Mouse (Mus musculus) T-cell, adult 2 months (primary cell): ENCODE measurements around the gene Henmt1.

Source experiments
- DNase-seq: peaks from one replicate; pipeline ENCODE4 v3.0.0; 2022; ENCODE audit warnings: low spot score

The Henmt1 gene

GRCm38 (mm10) chr3:108939573-108939972, at the start of gene Henmt1:
Gene Henmt1 (plus strand): TSS chr3:108939873.
- no peak for DNase-seq

DNA sequence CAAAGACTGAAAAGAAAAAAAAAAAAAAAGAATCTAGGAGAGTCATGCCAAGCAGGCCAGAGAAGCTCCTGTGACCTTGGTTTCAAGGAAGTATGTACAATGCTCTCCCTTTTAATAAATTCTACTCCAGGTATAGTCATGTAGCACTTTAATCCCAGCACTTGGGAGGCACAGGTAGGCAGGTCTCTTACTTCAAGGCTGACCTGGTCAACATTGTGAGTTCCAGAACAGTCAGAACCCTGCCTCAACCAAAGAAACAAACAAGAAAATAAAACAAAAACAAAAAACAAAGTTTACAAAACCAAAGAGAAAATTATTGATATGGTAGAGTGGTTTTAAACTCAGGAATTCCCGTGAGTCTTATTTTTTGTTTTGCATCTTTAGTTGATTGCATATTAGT, 49.8 kb upstream of the Henmt1 start, which contains the start of gene Fndc7:
Fndc7 (minus strand) TSS at position 101 of the 400 bp plus-strand sequence.
- DNase-seq, result no peak

DNA sequence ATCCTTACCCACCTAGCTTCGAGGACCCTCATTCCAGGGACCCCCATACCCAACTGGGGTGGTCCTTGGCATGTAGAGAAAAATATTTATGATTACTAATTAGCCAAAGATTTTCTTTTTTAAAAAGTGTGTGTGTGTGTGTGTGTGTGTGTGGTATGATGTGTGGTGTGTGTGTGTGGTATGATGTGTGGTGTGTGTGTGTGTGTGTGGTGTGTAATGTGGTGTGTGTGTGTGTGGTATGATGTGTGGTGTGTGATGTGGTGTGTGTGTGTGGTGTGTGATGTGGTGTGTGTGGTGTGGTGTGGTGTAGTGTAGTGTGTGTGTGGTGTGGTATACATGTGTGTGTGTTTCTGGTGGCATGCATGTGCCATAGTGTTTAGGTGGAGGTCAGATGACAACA, 47.6 kb upstream of the Henmt1 start:
- DNase-seq, result no peak

GRCm38 (mm10) chr3:108892914-108893313, 46.8 kb upstream of the Henmt1 start:
- no peak for DNase-seq

DNA sequence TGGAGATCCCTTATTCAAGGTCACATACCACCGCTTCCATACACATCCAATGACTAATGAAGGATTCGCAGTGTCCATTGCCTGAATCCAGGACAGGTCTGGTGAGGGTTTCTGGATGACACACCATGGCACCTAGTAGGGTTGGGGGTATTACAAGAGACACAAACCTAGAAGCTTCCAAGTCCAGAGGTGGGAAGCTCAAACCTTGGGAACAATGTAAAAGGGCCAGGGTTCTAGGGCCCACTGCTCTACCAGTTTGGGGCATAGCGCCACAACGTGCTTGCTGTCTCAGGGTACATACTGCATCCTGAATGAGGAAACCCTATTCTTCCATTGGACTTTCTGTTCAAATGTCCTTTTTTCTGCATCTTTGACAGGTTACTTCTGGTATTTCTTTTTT, 41.0 kb upstream of the Henmt1 start:
- DNase-seq, result no peak

DNA sequence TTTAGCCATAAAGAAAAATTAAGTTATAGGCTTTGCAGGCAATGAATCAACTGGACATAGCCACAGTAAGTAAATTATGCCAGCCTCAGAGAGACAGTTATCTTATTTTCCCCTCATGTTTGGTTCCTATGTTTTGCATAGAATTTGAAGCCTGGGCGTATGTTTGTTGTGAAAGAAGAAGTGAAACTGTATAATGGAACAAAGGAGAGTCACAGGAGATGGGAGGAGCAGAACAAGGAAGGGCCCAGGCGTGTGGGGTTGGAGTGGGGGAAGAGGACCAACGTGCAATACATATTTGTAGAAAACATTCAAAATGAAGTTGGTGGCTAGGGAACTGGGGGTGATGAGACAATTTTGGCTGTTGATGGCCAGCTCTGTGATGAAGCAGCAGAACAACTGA, 39.5 kb upstream of the Henmt1 start:
- DNase-seq, result peak; percentile 15

DNA sequence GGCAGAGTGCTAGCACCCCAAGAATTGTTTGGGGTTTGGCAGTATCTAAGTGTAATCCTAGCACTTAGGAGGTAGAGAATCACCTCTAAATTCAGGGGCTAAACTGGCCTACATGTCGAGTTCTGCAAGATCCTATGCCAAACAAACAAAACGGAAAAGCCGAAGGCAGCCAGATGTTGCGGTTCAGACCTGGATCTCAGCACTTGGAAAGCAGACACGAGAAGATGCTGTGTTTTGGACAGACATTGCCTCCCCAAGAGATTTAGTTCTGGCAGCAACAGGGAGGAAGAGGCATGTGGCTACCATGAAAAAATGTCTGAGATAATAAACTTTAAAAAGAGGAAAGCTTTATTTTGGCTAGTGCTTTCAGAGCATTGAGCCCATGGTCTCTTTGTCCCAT, 39.0 kb upstream of the Henmt1 start:
- no peak for DNase-seq

DNA sequence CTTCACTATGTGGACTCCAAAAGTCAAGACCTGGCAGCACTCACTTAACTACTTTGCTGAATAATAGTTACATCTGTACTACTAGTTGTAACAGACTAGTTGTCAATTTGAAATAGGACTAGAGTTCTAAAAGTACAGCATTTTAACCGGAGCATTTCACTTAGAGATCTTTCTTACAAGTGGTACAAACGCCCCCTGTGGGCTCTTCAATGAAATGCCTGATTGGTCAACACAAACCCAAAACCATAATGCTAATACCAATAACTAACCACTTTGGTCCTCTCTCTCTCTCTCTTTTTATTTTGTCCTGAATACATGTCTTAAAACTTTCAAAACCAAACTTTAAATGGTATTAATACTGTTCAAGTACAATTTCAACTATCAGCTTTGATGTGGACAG, 37.6 kb upstream of the Henmt1 start:
- no peak for DNase-seq

- no peak for DNase-seq
These were observed 36.7 kb upstream of the Henmt1 start for GRCm38 (mm10) chr3:108902934-108903333.

DNA sequence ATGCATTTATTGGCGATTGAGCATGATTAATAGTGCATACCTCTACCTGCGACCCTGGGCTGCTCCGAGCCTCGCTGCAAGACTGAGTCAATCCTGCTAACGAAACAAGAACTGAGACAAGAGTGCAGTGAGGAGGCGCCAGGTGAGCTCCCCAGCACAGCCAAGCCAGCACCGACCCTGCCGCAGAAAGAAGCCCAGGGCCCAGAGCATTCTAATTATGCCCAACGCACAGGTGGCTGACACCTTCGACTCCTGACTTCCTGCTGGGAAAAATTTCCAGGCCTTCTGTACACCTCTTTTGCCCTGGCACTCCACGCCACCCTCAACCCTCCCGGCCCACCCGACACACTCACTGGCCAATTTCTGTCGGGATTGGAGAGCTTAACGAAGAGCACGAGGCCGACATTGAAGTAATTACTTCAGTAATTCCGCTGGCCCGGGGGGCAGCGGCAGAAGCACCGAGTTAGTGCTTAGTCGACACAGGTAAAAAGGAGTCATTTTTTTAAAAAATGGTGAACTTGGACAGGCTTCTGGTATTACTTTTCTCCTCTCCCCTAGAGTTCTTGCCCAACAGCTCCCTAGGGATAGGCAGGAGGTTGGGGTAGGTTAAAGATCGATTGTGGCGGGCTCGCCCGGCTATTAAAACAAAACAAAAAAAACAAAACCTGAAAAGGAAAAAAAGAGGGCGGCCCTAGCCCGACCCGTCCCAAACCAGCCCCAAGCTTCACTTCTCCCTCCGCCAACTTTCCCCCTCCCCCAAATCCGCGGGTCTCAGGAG, 29.2 kb upstream of the Henmt1 start:
- no peak for DNase-seq

DNA sequence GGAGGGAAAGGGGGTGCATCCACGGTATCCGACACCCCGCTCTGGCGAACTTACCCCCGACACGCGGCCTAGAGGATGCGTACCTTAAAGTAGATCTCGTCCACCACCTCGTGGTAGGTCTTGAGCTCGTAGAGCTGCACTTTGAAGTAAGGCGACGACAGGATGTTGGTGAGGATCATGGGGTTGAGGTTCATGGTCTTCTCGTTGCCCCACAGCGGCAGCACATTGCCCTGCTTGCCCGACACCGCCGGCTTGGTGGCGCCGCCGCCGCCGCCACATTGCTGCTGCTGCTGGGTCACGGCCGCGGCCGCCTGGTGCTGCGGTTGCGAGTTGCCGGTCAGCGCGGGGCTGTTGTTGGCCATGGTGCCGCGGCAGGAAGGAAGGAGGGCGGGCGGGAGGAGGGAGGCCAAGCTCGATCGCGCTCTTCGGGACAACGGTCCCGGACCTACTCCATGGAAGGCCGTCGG, 28.6 kb upstream of the Henmt1 start:
- peak; percentile 91 for DNase-seq

DNA sequence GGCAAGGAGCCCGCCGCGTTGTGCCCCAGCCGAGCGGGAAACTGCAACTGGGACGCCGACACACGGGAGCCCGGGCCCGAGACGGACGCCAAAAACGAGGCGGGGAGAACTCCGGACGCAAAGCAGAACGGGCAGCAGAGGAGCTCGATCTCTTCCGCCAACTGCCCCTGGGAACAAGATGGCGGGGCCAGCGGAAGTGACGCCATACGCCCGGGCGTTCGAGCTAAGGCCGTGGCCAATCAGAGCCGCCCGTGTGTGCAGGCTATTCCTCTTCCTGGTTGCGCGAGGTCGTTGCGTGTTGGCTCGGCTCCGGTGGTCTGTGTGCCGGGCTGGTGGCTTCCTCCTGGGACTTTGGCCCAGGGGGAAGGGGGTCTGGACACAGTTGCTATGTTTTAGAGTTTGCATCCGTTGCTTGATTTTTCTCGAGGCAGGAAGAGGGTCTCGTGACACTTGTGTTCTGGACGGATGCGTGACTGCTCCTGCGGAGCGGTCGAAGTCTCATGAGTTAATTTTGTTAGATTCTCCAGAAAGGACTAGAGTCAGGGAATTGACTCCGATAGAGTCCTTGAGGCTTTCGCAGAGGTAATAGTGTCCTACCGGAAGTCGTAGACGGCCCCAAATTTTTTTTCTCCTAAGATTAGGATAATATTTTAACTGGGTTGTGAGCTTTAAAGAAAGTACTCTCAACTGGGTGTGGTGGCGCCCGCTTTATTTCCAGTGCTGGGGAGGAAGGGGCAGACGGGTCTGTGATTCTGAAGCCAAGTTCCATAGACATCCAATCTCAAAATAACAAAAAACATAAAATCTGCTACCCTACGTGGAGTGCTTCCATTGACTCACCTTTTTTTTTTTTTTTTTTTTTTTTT, 27.9 kb upstream of the Henmt1 start, which contains the start of gene Prpf38b:
Prpf38b (minus strand) TSS at position 180 of the 866 bp plus-strand sequence.
- DNase-seq, result peak; percentile 95

GRCm38 (mm10) chr3:108915999-108916398, 23.7 kb upstream of the Henmt1 start:
- DNase-seq, result no peak

DNA sequence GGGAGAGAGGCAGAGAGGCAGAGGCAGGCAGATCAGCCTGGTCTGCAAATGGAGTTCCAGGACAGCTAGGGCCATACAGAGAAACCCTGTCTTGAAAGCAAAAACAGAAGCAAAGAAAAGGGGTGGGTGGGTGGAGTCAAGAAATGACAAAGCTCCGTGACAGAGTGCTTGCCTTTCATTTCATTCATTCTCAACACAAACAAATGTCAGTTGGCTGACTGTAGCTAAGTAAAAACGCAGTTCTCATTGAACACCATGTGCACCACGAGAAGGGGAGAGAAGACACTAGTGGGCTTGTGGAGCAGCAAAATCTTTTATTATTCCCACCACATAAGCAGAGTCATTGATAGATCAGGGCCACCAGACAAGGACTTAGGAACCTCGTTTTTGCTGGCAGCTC, 22.8 kb upstream of the Henmt1 start:
- no peak for DNase-seq

DNA sequence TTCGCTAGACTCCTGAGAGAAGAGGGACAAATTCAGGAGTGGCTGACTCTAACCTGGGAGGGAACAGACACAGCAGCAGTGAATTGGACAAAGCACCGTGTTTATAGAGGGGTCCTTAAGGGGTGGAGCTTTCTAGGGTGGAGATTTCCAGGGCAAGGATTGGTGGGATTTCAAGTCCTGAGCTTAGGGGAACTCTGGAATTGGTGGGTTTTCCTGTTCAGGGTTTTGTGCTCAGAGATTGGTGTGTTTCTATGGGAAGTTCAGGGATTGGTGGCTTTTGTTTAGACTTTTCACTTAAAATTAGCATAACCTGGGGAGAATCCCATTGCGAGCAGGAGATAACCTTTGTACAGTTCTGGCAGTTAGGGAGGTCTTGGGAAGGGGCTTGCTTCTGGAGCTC, 21.7 kb upstream of the Henmt1 start:
- DNase-seq, result no peak

DNA sequence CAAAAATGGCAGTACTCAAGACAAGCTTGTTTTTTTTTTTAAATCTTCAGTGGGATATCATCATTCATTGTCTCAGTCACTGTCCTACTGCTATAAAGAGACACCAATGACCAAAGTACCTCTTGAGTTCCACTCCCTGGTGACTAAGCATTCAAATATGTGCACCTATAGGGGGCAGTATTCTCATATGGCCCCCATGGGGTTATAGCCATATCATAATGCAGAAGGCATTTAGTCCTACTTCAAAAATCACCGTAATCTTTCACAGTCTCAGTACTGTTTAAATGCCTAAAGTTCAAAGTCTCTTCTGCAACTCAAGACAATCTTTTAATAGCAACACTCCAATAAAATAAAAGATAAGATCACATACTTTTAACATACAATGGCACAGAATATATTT, 20.8 kb upstream of the Henmt1 start:
- DNase-seq, result no peak

GRCm38 (mm10) chr3:108920442-108921070, 19.1 kb upstream of the Henmt1 start:
- DNase-seq, result no peak

GRCm38 (mm10) chr3:108921822-108922221, 17.9 kb upstream of the Henmt1 start:
- DNase-seq, result no peak

DNA sequence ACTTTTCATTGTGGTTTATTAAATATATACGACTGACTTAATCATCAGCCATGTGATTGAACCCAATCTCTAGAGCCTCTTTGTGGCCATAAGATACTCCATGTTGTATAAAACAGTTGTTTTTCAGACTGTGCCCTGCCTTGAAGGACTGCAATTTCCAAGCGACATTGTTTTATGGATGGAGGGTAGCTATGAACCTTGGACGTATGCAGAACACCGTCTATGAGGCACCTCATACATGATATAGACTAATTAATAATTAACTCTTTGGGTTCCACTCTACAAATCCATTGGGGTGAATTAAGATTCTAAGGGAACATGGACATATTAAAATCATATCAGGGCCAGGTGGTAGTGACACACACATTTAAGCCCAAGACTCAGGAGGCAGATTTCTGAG, 14.0 kb upstream of the Henmt1 start:
- no peak for DNase-seq

GRCm38 (mm10) chr3:108926308-108926707, 13.4 kb upstream of the Henmt1 start:
- DNase-seq, result no peak

GRCm38 (mm10) chr3:108933557-108933956, 6.1 kb upstream of the Henmt1 start:
- no peak for DNase-seq

GRCm38 (mm10) chr3:108938691-108939090, 982 bp upstream of the Henmt1 start:
- DNase-seq, result no peak
